Mouse (Mus musculus) Patski (cell line): ENCODE measurements around the gene Hist1h2bc. TPM values are rescaled to one million over a fixed set of nuclear protein-coding genes. Genes with fewer than 3 reads are reported as not detected.
A peak's percentile ranks its signal among the peaks of the same experiment; 100 is the strongest.

Experiments
- ATAC-seq: fragments of 100-300 bp; one replicate; pipeline ENCODE4 v1.8.0; 2021
- CTCF ChIA-PET: fragments of 350-600 bp; sonication (Branson Sonifier 250); formaldehyde crosslinking; loops from one replicate; lab custom pipeline; 2022; ENCODE audit warnings: inconsistent platforms; lab: Charles Lee
- POLR2A ChIA-PET: fragments of 350-600 bp; sonication (Branson Sonifier 250); formaldehyde crosslinking; loops from one replicate; lab custom pipeline; 2022; ENCODE audit warnings: antibody characterized with exemption, inconsistent platforms; lab: Charles Lee
- DNase-seq: peaks from one replicate; pipeline ENCODE4 v3.0.0-alpha.2; 2011; ENCODE audit warnings: low read depth, low spot score
- H3K27me3 ChIP-seq: fragments of 371-371 bp; one replicate; pipeline ENCODE4 v1.5.1; 2021
- CTCF ChIP-seq: fragments of 100-300 bp; IDR thresholded peaks from one replicate; pipeline ENCODE4 v1.5.1; 2021
- in situ Hi-C: fragments of 300-500 bp; cut with MboI; formaldehyde crosslinking; loops from 3 replicates; pipeline ENCODE4 v1.11.1; 2018; ENCODE audit warnings: low pct_unique_long_range_greater_than_20kb, mixed read lengths
- polyA plus RNA-seq: library from polyadenylated mRNA; unstranded; gene quantifications from one replicate; pipeline ENCODE4 v1.2.3, GENCODE M21; 2021

Hist1h2bc gene
- polyA plus RNA-seq, 1 experiment from 2014 or later: 60.2 TPM

GRCm38 (mm10) chr13:23739922-23740252 lies 55.9 kb downstream of the Hist1h2bc start:
- DNase-seq (no peak), ATAC-seq (peak; percentile 1)
- TF ChIP-seq CTCF: no peak
- POLR2A ChIA-PET: interaction anchor here (0.6 to 1.6 kb wide), 6 partner anchors 17 to 176 kb away, joined by 3 to 4 read pairs (median 4); partner anchors contain the start of genes Hist1h1a and Hist1h4b
- no peaks in the 10 kb centered on the region for H3K27me3 ChIP-seq
- CTCF ChIA-PET: interaction anchor here (1.4 to 15.1 kb wide), 2 partner anchors 12 to 40 kb away, joined by 3 to 137 read pairs; partner anchors contain the start of genes Hist1h3b and Hist1h4c
- in situ Hi-C loops: loop anchor here (5.0 to 25.0 kb wide), 4 partner anchors 115 to 1705 kb away; partner anchors contain the start of genes Hist1h1e, Hist1h2ah, Hist1h2be and Hist1h2bk

- DNase-seq (no peak), ATAC-seq (no peak)
- H3K27me3 ChIP-seq: no peaks in the 10 kb centered on the region
- TF ChIP-seq CTCF: no peak
- POLR2A ChIA-PET: interaction anchor here (0.6 to 1.6 kb wide), 5 partner anchors 16 to 177 kb away, joined by 3 to 4 read pairs (median 3); partner anchors contain the start of genes Hist1h1a and Hist1h4b
- CTCF ChIA-PET: interaction anchor here (1.4 to 15.1 kb wide), 2 partner anchors 12 to 40 kb away, joined by 3 to 137 read pairs; partner anchors contain the start of genes Hist1h3b and Hist1h4c
- in situ Hi-C loops: loop anchor here (5.0 to 25.0 kb wide), 3 partner anchors 163 to 1706 kb away; partner anchors contain the start of genes Hist1h2ah, Hist1h2bk and Hist1h3d
These were observed 56.3 kb downstream of the Hist1h2bc start for GRCm38 (mm10) chr13:23740256-23740840.

GRCm38 (mm10) chr13:23740910-23741309 lies 56.9 kb downstream of the Hist1h2bc start:
- no peaks in the 10 kb centered on the region for H3K27me3 ChIP-seq
- no peak for DNase-seq
- POLR2A ChIA-PET: interaction anchor here (1.6 kb wide), 1 partner anchor 22 kb away, joined by 4 read pairs; the partner anchor contains the start of gene Hist1h1a
- CTCF ChIA-PET: interaction anchor here (15.1 kb wide), 1 partner anchor 41 kb away, joined by 137 read pairs; the partner anchor contains the start of gene Hist1h4c
- in situ Hi-C loops: loop anchor here (5.0 to 25.0 kb wide), 3 partner anchors 164 to 1706 kb away; partner anchors contain the start of genes Hist1h2ah, Hist1h2bk and Hist1h3d
- no peak for ATAC-seq
- TF ChIP-seq CTCF: no peak

DNA sequence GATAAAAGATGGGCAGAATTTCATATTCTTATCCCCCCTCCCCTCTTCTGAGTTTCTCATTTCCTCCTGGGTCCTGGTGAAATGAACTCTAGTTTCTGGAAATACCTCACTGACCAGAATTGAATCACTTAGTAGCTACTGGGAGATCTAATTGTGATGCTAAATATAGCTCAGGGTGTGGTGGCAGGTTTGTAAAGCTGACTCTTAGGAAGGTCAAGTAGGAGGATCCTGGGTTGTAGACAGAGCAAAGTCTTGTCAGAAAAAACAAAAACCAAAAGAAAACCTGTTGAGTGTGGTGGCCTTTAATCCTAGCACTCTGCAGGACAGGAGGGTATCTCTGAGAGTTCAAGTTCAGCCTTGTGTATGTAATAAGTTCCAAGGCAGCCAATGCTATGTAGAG lies 58.0 kb downstream of the Hist1h2bc start:
- ChIA-PET POLR2A (interaction anchor here (0.7 kb wide), 1 partner anchor 15 kb away, joined by 4 read pairs; the partner anchor contains the start of gene Hist1h4b), CTCF (interaction anchor here (15.1 kb wide), 1 partner anchor 42 kb away, joined by 137 read pairs; the partner anchor contains the start of gene Hist1h4c)
- in situ Hi-C loops: loop anchor here (5.0 to 25.0 kb wide), 3 partner anchors 165 to 1707 kb away; partner anchors contain the start of genes Hist1h2ah, Hist1h2bk and Hist1h3d
- no peaks in the 10 kb centered on the region for H3K27me3 ChIP-seq
- ATAC-seq (no peak), DNase-seq (no peak)
- TF ChIP-seq CTCF: no peak

Other genes starting within 250 kb of the Hist1h2bc start
- 0.06 TPM for gene Btn1a1, start 218.3 kb upstream of the Hist1h2bc start, polyA plus RNA-seq
- gene Btn2a2, start 195.3 kb upstream of the Hist1h2bc start, polyA plus RNA-seq: 0.23 TPM
- 7.0 TPM for gene Hist1h4h, start 153.1 kb upstream of the Hist1h2bc start, polyA plus RNA-seq
- gene Hist1h2af, start 150.3 kb upstream of the Hist1h2bc start, polyA plus RNA-seq: 1.3 TPM
- 1.7 TPM for gene Hist1h3g, start 148.8 kb upstream of the Hist1h2bc start, polyA plus RNA-seq
- gene Hist1h2bh, start 140.8 kb upstream of the Hist1h2bc start, polyA plus RNA-seq: 2.1 TPM
- 0.49 TPM for gene Hist1h3f, start 140.1 kb upstream of the Hist1h2bc start, polyA plus RNA-seq
- gene Hist1h4f, start 132.6 kb upstream of the Hist1h2bc start, polyA plus RNA-seq: not detected
- 2.1 TPM for gene Hist1h1d, start 130.9 kb upstream of the Hist1h2bc start, polyA plus RNA-seq
- gene Hist1h3e, start 121.8 kb upstream of the Hist1h2bc start, polyA plus RNA-seq: 0.56 TPM
- gene Hist1h2ae, start 113.0 kb upstream of the Hist1h2bc start, polyA plus RNA-seq: 0.72 TPM
- 12.9 TPM for gene Hist1h2bg, start 112.8 kb upstream of the Hist1h2bc start, polyA plus RNA-seq
- 2.0 TPM for gene Hist1h2bf, start 110.0 kb upstream of the Hist1h2bc start, polyA plus RNA-seq
- gene Hist1h2ad, start 109.8 kb upstream of the Hist1h2bc start, polyA plus RNA-seq: 1.0 TPM
- 1.4 TPM for gene Hist1h3d, start 108.4 kb upstream of the Hist1h2bc start, polyA plus RNA-seq
- 0.36 TPM for gene Hist1h4d, start 102.6 kb upstream of the Hist1h2bc start, polyA plus RNA-seq
- gene Hist1h2be, start 63.1 kb upstream of the Hist1h2bc start, polyA plus RNA-seq: 2.9 TPM
- 1.6 TPM for gene Hist1h1e, start 61.6 kb upstream of the Hist1h2bc start, polyA plus RNA-seq
- gene Hist1h2ac, start 251 bp upstream of the Hist1h2bc start, polyA plus RNA-seq: 0.92 TPM
- 4.6 TPM for gene Hist1h1t, start 11.6 kb downstream of the Hist1h2bc start, polyA plus RNA-seq
- 0.36 TPM for gene Hist1h4c, start 14.3 kb downstream of the Hist1h2bc start, polyA plus RNA-seq
- 5.8 TPM for gene Hfe, start 26.7 kb downstream of the Hist1h2bc start, polyA plus RNA-seq
- gene Hist1h1c, start 54.6 kb downstream of the Hist1h2bc start, polyA plus RNA-seq: 245 TPM
- 0.73 TPM for gene Hist1h3c, start 61.4 kb downstream of the Hist1h2bc start, polyA plus RNA-seq
- 0.41 TPM for gene Hist1h2bb, start 62.5 kb downstream of the Hist1h2bc start, polyA plus RNA-seq
- 0.40 TPM for gene Hist1h2ab, start 66.9 kb downstream of the Hist1h2bc start, polyA plus RNA-seq
- 0.65 TPM for gene Hist1h3b, start 68.1 kb downstream of the Hist1h2bc start, polyA plus RNA-seq
- 2.0 TPM for gene Hist1h4b, start 72.8 kb downstream of the Hist1h2bc start, polyA plus RNA-seq
- gene Hist1h4a, start 77.0 kb downstream of the Hist1h2bc start, polyA plus RNA-seq: 0.13 TPM
- gene Hist1h3a, start 78.2 kb downstream of the Hist1h2bc start, polyA plus RNA-seq: 0.18 TPM
- 1.2 TPM for gene Hist1h1a, start 79.5 kb downstream of the Hist1h2bc start, polyA plus RNA-seq
- not detected for gene Trim38, start 85.7 kb downstream of the Hist1h2bc start, polyA plus RNA-seq
- gene Slc17a2, start 122.8 kb downstream of the Hist1h2bc start, polyA plus RNA-seq: not detected
- 0.06 TPM for gene Slc17a3, start 155.2 kb downstream of the Hist1h2bc start, polyA plus RNA-seq
- 15.2 TPM for gene Slc17a1, start 183.6 kb downstream of the Hist1h2bc start, polyA plus RNA-seq
- 0.22 TPM for gene Slc17a4, start 230.8 kb downstream of the Hist1h2bc start, polyA plus RNA-seq
- not detected for gene Hist1h2ba, start 250.0 kb downstream of the Hist1h2bc start, polyA plus RNA-seq